Mouse (Mus musculus): ENCODE measurements at regions not wholly inside any gene's neighbourhood (a gene's known extent, or its start where the extent isn't known, plus 50 kb on each side); places are given as distances from the start of the nearest gene placed in this dataset.

GRCm38 (mm10) chr13:106738011-106738410 is 198.7 kb downstream of the Ipo11 start:
- intact Hi-C loops (cut with DNase I), result no loop called here

GRCm38 (mm10) chr13:106734323-106734722 is 202.4 kb downstream of the Ipo11 start:
- intact Hi-C loops (cut with DNase I), result no loop called here
- no peak for DNase-seq

More at GRCm38 (mm10) chr13:106738011-106738410, 198.7 kb downstream of the Ipo11 start:
- DNase-seq, result no peak

- intact Hi-C loops (cut with DNase I), result no loop called here
These were observed 203.9 kb downstream of the Ipo11 start for GRCm38 (mm10) chr13:106732906-106733305.

GRCm38 (mm10) chr13:106723315-106723714 is 213.4 kb downstream of the Ipo11 start:
- DNase-seq, result no peak
- intact Hi-C loops (cut with DNase I), result loop anchor here (5.0 to 10.0 kb wide), 2 partner anchors 131 to 194 kb away; no protein-coding TSS in a partner anchor

More at GRCm38 (mm10) chr13:106732906-106733305, 203.9 kb downstream of the Ipo11 start:
- no peak for DNase-seq

GRCm38 (mm10) chr13:106721167-106721566 is 215.6 kb downstream of the Ipo11 start:
- intact Hi-C loops (cut with DNase I), result loop anchor here (5.0 to 10.0 kb wide), 2 partner anchors 134 to 196 kb away; no protein-coding TSS in a partner anchor
- DNase-seq, result no peak

GRCm38 (mm10) chr13:106715771-106716170 is 221.0 kb downstream of the Ipo11 start:
- peak in 1 of 2 experiments; percentile 25 for DNase-seq
- intact Hi-C loops (cut with DNase I), result loop anchor here (10.0 kb wide), 2 partner anchors 179 to 1271 kb away; partner anchors contain the start of gene Htr1a

GRCm38 (mm10) chr13:106715234-106715633 is 221.5 kb downstream of the Ipo11 start:
- intact Hi-C loops (cut with DNase I), result loop anchor here (10.0 kb wide), 2 partner anchors 180 to 1270 kb away; partner anchors contain the start of gene Htr1a
- DNase-seq, result no peak

GRCm38 (mm10) chr13:106710580-106710979 is 226.2 kb downstream of the Ipo11 start:
- intact Hi-C loops (cut with DNase I), result loop anchor here (10.0 kb wide), 2 partner anchors 184 to 1266 kb away; partner anchors contain the start of gene Htr1a
- DNase-seq, result no peak

- DNase-seq, result no peak
- intact Hi-C loops (cut with DNase I), result no loop called here
These were observed 236.4 kb downstream of the Ipo11 start for GRCm38 (mm10) chr13:106700376-106700775.

GRCm38 (mm10) chr13:106699957-106700356 is 236.8 kb downstream of the Ipo11 start:
- no peak for DNase-seq
- intact Hi-C loops (cut with DNase I), result no loop called here

GRCm38 (mm10) chr13:106691787-106692571 is 244.8 kb downstream of the Ipo11 start:
- intact Hi-C loops (cut with DNase I), result no loop called here

GRCm38 (mm10) chr13:106690125-106690524 is 246.6 kb downstream of the Ipo11 start:
- DNase-seq, result no peak
- intact Hi-C loops (cut with DNase I), result no loop called here

More at GRCm38 (mm10) chr13:106691787-106692571, 244.8 kb downstream of the Ipo11 start:
- DNase-seq, result no peak

GRCm38 (mm10) chr13:106689618-106690017 is 247.1 kb downstream of the Ipo11 start:
- intact Hi-C loops (cut with DNase I), result no loop called here
- no peak for DNase-seq

- intact Hi-C loops (cut with DNase I), result no loop called here
- no peak for DNase-seq
These were observed 247.7 kb downstream of the Ipo11 start for GRCm38 (mm10) chr13:106689051-106689450.

- no peak for DNase-seq
- intact Hi-C loops (cut with DNase I), result no loop called here
These were observed 267.1 kb downstream of the Ipo11 start for GRCm38 (mm10) chr13:106669665-106670064.

GRCm38 (mm10) chr13:106662195-106662594 is 274.6 kb downstream of the Ipo11 start:
- no peak for DNase-seq
- intact Hi-C loops (cut with DNase I), result no loop called here

GRCm38 (mm10) chr13:106649363-106649762 is 287.4 kb downstream of the Ipo11 start:
- no peak for DNase-seq
- intact Hi-C loops (cut with DNase I), result no loop called here

- intact Hi-C loops (cut with DNase I), result no loop called here
- no peak for DNase-seq
These were observed 293.3 kb downstream of the Ipo11 start for GRCm38 (mm10) chr13:106643302-106643975.

- DNase-seq, result no peak
- intact Hi-C loops (cut with DNase I), result no loop called here
These were observed 297.9 kb downstream of the Ipo11 start for GRCm38 (mm10) chr13:106638706-106639385.

- intact Hi-C loops (cut with DNase I), result no loop called here
- DNase-seq, result no peak
These were observed 345.0 kb downstream of the Ipo11 start for GRCm38 (mm10) chr13:106591729-106592128.
